Mouse (Mus musculus) embryonic facial prominence, embryonic 11.5 days (tissue): ENCODE measurements at regions not wholly inside any gene's neighbourhood (a gene's known extent, or its start where the extent isn't known, plus 50 kb on each side); places are given as distances from the start of the nearest gene placed in this dataset.
A peak's percentile ranks its signal among the peaks of the same experiment; 100 is the strongest.

ENCODE experiments used
- ATAC-seq: fragments of 200-750 bp; cut with Nextera tagmentation; replicated peaks from 2 replicates; pipeline ENCODE4 v1.8.0; 2017; ENCODE audit warnings: low read depth; ENCODE audit not compliant: insufficient number of reproducible peaks, low FRiP score, low TSS enrichment
- DNase-seq: peaks from one replicate; pipeline ENCODE4 v3.0.0-alpha.2; 2015; ENCODE audit warnings: low spot score
- H3K27ac ChIP-seq: fragments of 300-500 bp; sonication (generic); replicated peaks from 2 replicates; pipeline ENCODE4 v1.5.1; 2014; ENCODE audit warnings: mild to moderate bottlenecking, low read depth, low read length, control low read depth
- H3K27me3 ChIP-seq: fragments of 300-500 bp; sonication (generic); 2 replicates; pipeline ENCODE4 v1.6.1; 2014; ENCODE audit warnings: mild to moderate bottlenecking, low read length, moderate library complexity, mixed read lengths; ENCODE audit not compliant: control insufficient read depth, insufficient read depth
- H3K36me3 ChIP-seq: fragments of 300-500 bp; sonication (generic); replicated peaks from 2 replicates; pipeline ENCODE4 v1.6.1; 2014; ENCODE audit warnings: low read depth, mild to moderate bottlenecking, low read length, moderate library complexity, mixed read lengths; ENCODE audit not compliant: control insufficient read depth, insufficient read depth
- H3K4me1 ChIP-seq: fragments of 300-500 bp; sonication (generic); 2 replicates; pipeline ENCODE4 v1.6.1; 2014; ENCODE audit warnings: low read length, mixed read lengths; ENCODE audit not compliant: control insufficient read depth, insufficient read depth
- H3K4me2 ChIP-seq: fragments of 300-500 bp; sonication (generic); 2 replicates; pipeline ENCODE4 v1.6.1; 2014; ENCODE audit warnings: low read depth, mild to moderate bottlenecking, control low read depth, low read length, moderate library complexity
- H3K4me3 ChIP-seq: fragments of 300-500 bp; sonication (generic); 2 replicates; pipeline ENCODE4 v1.5.1; 2014; ENCODE audit warnings: low read depth, low read length, control low read depth
- H3K9ac ChIP-seq: fragments of 300-500 bp; sonication (generic); replicated peaks from 2 replicates; pipeline ENCODE4 v1.6.1; 2014; ENCODE audit warnings: mild to moderate bottlenecking, control low read depth, low read length
- H3K9me3 ChIP-seq: fragments of 300-500 bp; sonication (generic); replicated peaks from 2 replicates; pipeline ENCODE4 v1.6.1; 2016; ENCODE audit warnings: mild to moderate bottlenecking, low read length, inconsistent platforms, mixed read lengths; ENCODE audit not compliant: control insufficient read depth
- WGBS: fragments of 180-500 bp; shearing (Covaris S2); extraction: QIAGEN DNeasy Blood & Tissue Kit; methylation state at CpG from one replicate; pipeline ENCODE4 v1.1.7; 2014; 5-methylcytosine and 5-hydroxymethylcytosine counted together

DNA sequence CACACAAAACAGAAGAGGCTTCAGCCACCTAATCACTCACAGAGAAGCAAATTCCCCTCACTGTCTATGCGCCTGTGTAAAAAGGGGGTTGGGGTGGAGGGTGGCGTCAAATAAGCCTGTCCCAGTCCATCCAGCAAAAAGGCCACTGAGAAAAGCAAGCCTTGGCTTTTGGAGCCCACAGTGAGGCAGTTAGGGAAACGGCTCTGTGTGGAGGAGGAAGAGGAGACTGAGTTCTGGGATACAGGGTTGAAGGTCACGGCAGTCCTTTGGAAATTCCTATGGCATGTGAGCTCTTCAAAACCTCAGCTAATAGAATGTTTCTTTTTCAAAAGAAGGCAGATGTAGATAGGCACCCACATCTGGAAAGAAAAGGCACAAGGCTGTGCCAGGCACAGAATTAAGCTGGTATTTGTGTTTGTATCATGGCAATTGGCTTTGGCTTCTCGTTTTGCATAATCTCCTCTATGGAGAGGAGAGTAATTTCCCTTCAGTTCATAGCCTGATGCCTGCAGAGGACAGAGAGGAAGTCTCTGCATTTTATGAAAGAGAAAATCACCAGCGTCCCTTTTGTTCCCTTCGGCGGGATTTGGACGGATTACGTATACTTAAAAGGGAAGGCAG lies 319.3 kb downstream of the Sorl1 start:
- 12% methylated on average over 10 of the region's 10 CpGs for WGBS
- no peaks in the 10 kb centered on the region for H3K27me3 ChIP-seq
- peak overlapping the region; percentile 33; the same call in 1 of the 2 replicates for H3K9ac ChIP-seq
- no peak overlapping the region for H3K4me3 ChIP-seq
- no peak overlapping the region; the same call in 1 of the 2 replicates for H3K4me2 ChIP-seq
- peak overlapping the region; percentile 95 for H3K27ac ChIP-seq
- ATAC-seq: no peak
- no peaks in the 10 kb centered on the region for H3K9me3 ChIP-seq
- peaks cover 3% of the 10 kb centered on the region; the same call in 1 of the 2 replicates for H3K4me1 ChIP-seq
- peak; percentile 69 for DNase-seq
- no peaks in the 10 kb centered on the region for H3K36me3 ChIP-seq

DNA sequence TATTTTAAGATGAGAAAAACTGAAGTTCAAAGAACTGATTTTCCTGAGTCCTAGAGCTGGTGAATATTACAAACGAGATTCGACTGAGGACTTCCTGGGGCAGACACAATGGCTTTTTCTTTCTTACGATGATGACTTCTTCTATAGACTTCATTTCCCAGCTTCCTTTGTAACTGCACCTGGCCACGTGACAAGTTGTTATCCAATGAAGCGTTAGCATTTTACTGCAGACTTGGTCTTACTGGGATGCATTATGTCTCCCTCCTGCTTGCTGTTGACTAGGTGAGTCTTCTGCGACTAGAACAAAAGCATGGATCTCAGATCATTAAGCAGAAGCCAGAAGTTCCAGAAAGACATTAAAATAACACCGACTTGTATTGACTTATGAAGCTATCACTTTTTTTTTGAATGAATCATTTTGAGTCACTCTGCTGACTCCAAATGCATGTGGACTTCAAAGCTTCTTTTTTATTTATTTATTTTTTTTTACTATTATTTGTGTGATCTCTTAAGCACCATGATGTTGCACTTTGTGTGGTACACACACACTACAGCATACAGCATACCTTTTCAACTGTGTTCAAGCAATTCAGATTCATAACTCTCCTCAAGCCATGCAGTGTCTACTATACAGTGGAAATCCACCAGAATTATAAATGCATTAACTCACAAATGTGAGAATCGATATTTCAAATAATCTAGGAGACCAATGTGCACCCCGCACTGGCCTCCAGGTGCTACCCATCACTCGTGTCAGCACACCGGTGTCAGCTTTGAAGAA lies 320.2 kb downstream of the Sorl1 start:
- Histone ChIP-seq H3K4me2 (no peak overlapping the region), H3K27me3 (no peaks in the 10 kb centered on the region), H3K36me3 (no peaks in the 10 kb centered on the region), H3K4me1 (peaks cover 3% of the 10 kb centered on the region; the same call in 1 of the 2 replicates), H3K9me3 (no peaks in the 10 kb centered on the region), H3K27ac (peak overlapping the region; percentile 95), H3K4me3 (no peak overlapping the region), H3K9ac (no peak overlapping the region)
- DNase-seq: no peak
- 61% methylated on average over 11 of the region's 11 CpGs for WGBS
- no peak for ATAC-seq

DNA sequence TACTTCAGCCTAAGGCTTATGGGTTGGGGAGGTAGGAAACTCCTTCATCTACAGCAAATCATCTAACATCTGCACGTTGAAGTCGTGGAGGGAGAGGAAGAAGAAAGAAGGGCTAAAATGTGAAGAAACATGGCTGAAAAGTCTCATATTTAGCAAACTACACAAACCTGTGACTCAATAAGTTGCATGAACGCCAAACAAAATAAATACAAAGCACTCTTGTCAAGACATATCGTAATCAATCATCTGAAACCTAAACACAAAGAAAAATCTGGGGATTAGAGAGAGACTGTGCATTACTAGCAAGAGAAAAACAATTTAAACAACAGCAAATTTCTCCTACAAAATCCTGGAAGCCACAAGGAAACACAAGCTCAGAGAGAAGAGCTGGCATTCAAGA lies 322.7 kb downstream of the Sorl1 start:
- Histone ChIP-seq H3K9ac (no peak overlapping the region), H3K9me3 (no peaks in the 10 kb centered on the region), H3K36me3 (no peaks in the 10 kb centered on the region), H3K27ac (no peak overlapping the region), H3K4me1 (peaks cover under 1% of the 10 kb centered on the region; the same call in 1 of the 2 replicates), H3K27me3 (no peaks in the 10 kb centered on the region), H3K4me3 (no peak overlapping the region), H3K4me2 (no peak overlapping the region)
- ATAC-seq: no peak
- 77% methylated on average over 4 of the region's 4 CpGs for WGBS
- DNase-seq: no peak

GRCm38 (mm10) chr9:41792830-41793213 lies 331.3 kb downstream of the Sorl1 start:
- no peak overlapping the region for H3K4me2 ChIP-seq
- DNase-seq (no peak), ATAC-seq (no peak)
- H3K27me3 ChIP-seq: no peaks in the 10 kb centered on the region
- WGBS: 71% methylated on average over 6 of the region's 6 CpGs
- H3K4me3 ChIP-seq: no peak overlapping the region
- no peak overlapping the region for H3K27ac ChIP-seq
- H3K9ac ChIP-seq: no peak overlapping the region
- H3K36me3 ChIP-seq: no peaks in the 10 kb centered on the region
- no peaks in the 10 kb centered on the region for H3K9me3 ChIP-seq
- no peaks in the 10 kb centered on the region; the same call in 1 of the 2 replicates for H3K4me1 ChIP-seq

- Histone ChIP-seq H3K36me3 (no peaks in the 10 kb centered on the region), H3K4me1 (no peaks in the 10 kb centered on the region; the same call in 1 of the 2 replicates), H3K9me3 (no peaks in the 10 kb centered on the region), H3K4me3 (no peak overlapping the region), H3K27me3 (no peaks in the 10 kb centered on the region), H3K4me2 (no peak overlapping the region), H3K9ac (no peak overlapping the region), H3K27ac (no peak overlapping the region)
- ATAC-seq (no peak), DNase-seq (no peak)
- 77% methylated on average over 4 of the region's 4 CpGs for WGBS
Measured at GRCm38 (mm10) chr9:41792173-41792829, 331.8 kb downstream of the Sorl1 start.

DNA sequence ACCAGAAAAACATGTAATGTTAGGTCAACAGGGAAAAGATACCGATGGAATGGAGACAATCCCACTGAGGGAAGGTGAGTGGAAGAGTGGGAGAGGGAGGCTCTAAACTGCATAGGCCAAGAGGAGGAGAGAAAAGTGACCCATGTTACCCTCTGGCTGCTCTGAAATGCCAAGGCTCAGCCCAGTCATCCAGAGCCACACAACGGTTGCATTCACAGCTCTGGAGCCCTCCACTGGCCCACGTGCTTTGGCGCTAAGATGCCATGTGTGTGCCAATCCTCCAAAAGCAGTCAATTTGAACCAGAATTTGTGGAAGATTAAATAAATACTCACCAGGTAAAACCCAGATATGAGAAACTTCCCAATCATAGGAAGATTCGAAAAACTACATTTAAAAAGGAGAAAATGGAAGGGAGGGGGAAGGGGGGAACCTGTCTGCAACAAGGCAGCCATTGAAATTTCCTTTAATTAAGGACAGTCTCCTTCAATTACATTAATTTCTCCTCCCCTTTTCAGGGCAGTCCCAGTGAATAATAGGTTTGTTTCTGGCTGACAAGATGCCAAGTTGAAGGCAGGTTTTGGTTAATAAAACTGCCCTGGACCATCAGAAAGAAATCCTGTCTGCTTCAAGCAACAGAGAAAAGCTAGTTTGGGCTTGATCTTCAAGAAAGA lies 332.5 kb downstream of the Sorl1 start:
- no peaks in the 10 kb centered on the region for H3K36me3 ChIP-seq
- H3K27me3 ChIP-seq: no peaks in the 10 kb centered on the region
- no peak overlapping the region for H3K4me3 ChIP-seq
- no peak overlapping the region for H3K4me2 ChIP-seq
- H3K27ac ChIP-seq: no peak overlapping the region
- no peaks in the 10 kb centered on the region for H3K9me3 ChIP-seq
- no peaks in the 10 kb centered on the region; the same call in 1 of the 2 replicates for H3K4me1 ChIP-seq
- 56% methylated on average over 5 of the region's 5 CpGs for WGBS
- no peak overlapping the region for H3K9ac ChIP-seq
- no peak for DNase-seq
- no peak for ATAC-seq

- ATAC-seq (no peak), DNase-seq (no peak)
- H3K36me3 ChIP-seq: no peaks in the 10 kb centered on the region
- H3K4me1 ChIP-seq: no peaks in the 10 kb centered on the region; the same call in 1 of the 2 replicates
- H3K4me3 ChIP-seq: no peak overlapping the region
- 66% methylated on average over 3 of the region's 3 CpGs for WGBS
- H3K27ac ChIP-seq: no peak overlapping the region
- no peaks in the 10 kb centered on the region for H3K27me3 ChIP-seq
- H3K9me3 ChIP-seq: no peaks in the 10 kb centered on the region; the same call in 1 of the 2 replicates
- H3K4me2 ChIP-seq: no peak overlapping the region
- H3K9ac ChIP-seq: no peak overlapping the region
Measured at GRCm38 (mm10) chr9:41785131-41785530, 339.0 kb downstream of the Sorl1 start.
